16 mouse cellular contexts compared by ENCODE assay signal in genomic region chr11:102460541-102460940, GRCm38 (mm10).
"Had no signal": no experiment of that assay in that cellular context is flagged by ENCODE, and none has a peak within 500 bp of the region (broad histone marks: within the 10 kb centered on the region; RNA-seq: fewer than 3 reads in every experiment).

No protein-coding gene starts in this region.

- H3K27ac ChIP-seq: kidney, postnatal 0 days; layer of hippocampus, adult 2 months; limb, embryonic 12.5 days; limb, embryonic 15.5 days had no signal

- ATAC-seq: intestine, postnatal 0 days had no signal

- H3K36me3 ChIP-seq: limb, embryonic 12.5 days; limb, embryonic 15.5 days had no signal

- H3K4me2 ChIP-seq: limb, embryonic 12.5 days; limb, embryonic 15.5 days; midbrain, embryonic 11.5 days had no signal

- H3K9me3 ChIP-seq: limb, embryonic 12.5 days; limb, embryonic 15.5 days had no signal

- DNase-seq: kidney, adult 2 months; kidney, postnatal 25 days; left cerebral cortex, postnatal 4 days; lung, adult 2 months; lung, postnatal 14 days; lung, postnatal 4 days; midbrain, embryonic 14.5 days; thymus, adult 18-20 months; thymus, postnatal 4 days had no signal

- H3K9ac ChIP-seq: limb, embryonic 12.5 days; limb, embryonic 15.5 days had no signal

- H3K4me3 ChIP-seq: layer of hippocampus, adult 2 months; limb, embryonic 12.5 days; limb, embryonic 15.5 days; myocyte had no signal
